Mouse (Mus musculus) intestine, embryonic 16.5 days (tissue): Measurements from ENCODE around the gene Lrrc55. TPM values are rescaled to one million over a fixed set of nuclear protein-coding genes. Genes with fewer than 3 reads are reported as not detected.
A peak's percentile ranks its signal among the peaks of the same experiment; 100 is the strongest.
"Not testable (repeated sequence)": the region's sequence is repeated elsewhere in the genome, so short reads cannot be mapped to it uniquely, and the experiment has no call there.

Experiments
- ATAC-seq: fragments of 200-750 bp; cut with Nextera tagmentation; 2 replicates; pipeline ENCODE4 v1.8.0; 2017; ENCODE audit warnings: moderate TSS enrichment, moderate library complexity
- H3K27ac ChIP-seq: fragments of 300-500 bp; sonication (generic); 2 replicates; pipeline ENCODE4 v1.5.1; 2014; ENCODE audit warnings: mild to moderate bottlenecking, low read length
- H3K27me3 ChIP-seq: fragments of 300-500 bp; sonication (generic); replicated peaks from 2 replicates; pipeline ENCODE4 v1.6.1; 2014; ENCODE audit warnings: low read length, control low read depth, mixed read lengths; ENCODE audit not compliant: control insufficient read depth, insufficient read depth
- H3K36me3 ChIP-seq: fragments of 300-500 bp; sonication (generic); 2 replicates; pipeline ENCODE4 v1.6.1; 2014; ENCODE audit warnings: low read length, control low read depth; ENCODE audit not compliant: control insufficient read depth, insufficient read depth
- H3K4me1 ChIP-seq: fragments of 300-500 bp; sonication (generic); 2 replicates; pipeline ENCODE4 v1.6.1; 2014; ENCODE audit warnings: low read length, control low read depth, mixed read lengths; ENCODE audit not compliant: control insufficient read depth, insufficient read depth
- H3K4me2 ChIP-seq: fragments of 300-500 bp; sonication (generic); 2 replicates; pipeline ENCODE4 v1.6.1; 2014; ENCODE audit warnings: low read depth, low read length, control low read depth
- H3K4me3 ChIP-seq: fragments of 300-500 bp; sonication (generic); 2 replicates; pipeline ENCODE4 v1.5.1; 2014; ENCODE audit warnings: mild to moderate bottlenecking, low read length
- H3K9ac ChIP-seq: fragments of 300-500 bp; sonication (generic); 2 replicates; pipeline ENCODE4 v1.6.1; 2014; ENCODE audit warnings: low read depth, low read length
- H3K9me3 ChIP-seq: fragments of 300-500 bp; sonication (generic); 2 replicates; pipeline ENCODE4 v1.6.1; 2016; ENCODE audit warnings: low read length, control low read depth; ENCODE audit not compliant: control insufficient read depth
- WGBS: fragments of 180-500 bp; shearing (Covaris S2); extraction: QIAGEN DNeasy Blood & Tissue Kit; methylation state at CpG from one replicate; pipeline ENCODE4 v1.1.7; 2014; 5-methylcytosine and 5-hydroxymethylcytosine counted together
- polyA plus RNA-seq: library from polyadenylated mRNA; unstranded; fragments of >200 nt; fragmentation: Nextera tagmentation; extraction: Ambion mirVana; gene quantifications from 2 replicates; pipeline ENCODE4 v1.2.1, GENCODE M21; 2015

Gene Lrrc55
- 3.4 and 4.0 TPM in 2 replicates for polyA plus RNA-seq

GRCm38 (mm10) chr2:85196901-85197300, at the start of gene Lrrc55:
Gene Lrrc55 (minus strand): TSS chr2:85197197.
- Histone ChIP-seq H3K9me3 (no peaks in the 10 kb centered on the region), H3K4me1 (no peaks in the 10 kb centered on the region), H3K4me2 (peak within 1 kb of the TSS; percentile 49), H3K27ac (no peak within 1 kb of the TSS), H3K9ac (0 out of 2 replicates have a peak within 1 kb of the TSS, but pooled peaks have one; percentile 32), H3K27me3 (0 out of 2 replicates have a peak, but pooled peaks cover 2% of the 10 kb centered on the region), H3K36me3 (no peaks in the 10 kb centered on the region), H3K4me3 (peak within 1 kb of the TSS; percentile 39)
- ATAC-seq: no peak
- WGBS: 91% methylated on average over 1 of the region's 1 CpGs

- Histone ChIP-seq H3K9ac (no peak overlapping the region), H3K4me3 (no peak overlapping the region), H3K36me3 (no peaks in the 10 kb centered on the region), H3K4me2 (no peak overlapping the region), H3K4me1 (no peaks in the 10 kb centered on the region), H3K27ac (no peak overlapping the region), H3K27me3 (no peaks in the 10 kb centered on the region), H3K9me3 (no peaks in the 10 kb centered on the region)
- WGBS: 4% methylated on average over 4 of the region's 4 CpGs
- ATAC-seq: peak; percentile 69; the same call in 1 of the 2 replicates
Measured at GRCm38 (mm10) chr2:85246506-85247082, 49.6 kb upstream of the Lrrc55 start.

GRCm38 (mm10) chr2:85245737-85246136, 48.7 kb upstream of the Lrrc55 start:
- Histone ChIP-seq H3K27me3 (no peaks in the 10 kb centered on the region), H3K4me1 (no peaks in the 10 kb centered on the region), H3K36me3 (no peaks in the 10 kb centered on the region), H3K9me3 (no peaks in the 10 kb centered on the region), H3K4me2 (no peak overlapping the region), H3K4me3 (no peak overlapping the region), H3K27ac (no peak overlapping the region), H3K9ac (no peak overlapping the region)
- 68% methylated on average over 5 of the region's 5 CpGs for WGBS
- 0 out of 2 replicates have a peak, but pooled peaks have one; percentile 18 for ATAC-seq

GRCm38 (mm10) chr2:85238068-85238667, 41.2 kb upstream of the Lrrc55 start:
- Histone ChIP-seq H3K4me1 (no peaks in the 10 kb centered on the region), H3K4me3 (no peak overlapping the region), H3K27me3 (no peaks in the 10 kb centered on the region), H3K36me3 (no peaks in the 10 kb centered on the region), H3K4me2 (no peak overlapping the region), H3K9ac (no peak overlapping the region), H3K27ac (no peak overlapping the region), H3K9me3 (no peaks in the 10 kb centered on the region)
- ATAC-seq: no peak
- 45% methylated on average over 4 of the region's 4 CpGs for WGBS

GRCm38 (mm10) chr2:85237231-85237630, 40.2 kb upstream of the Lrrc55 start:
- not testable (repeated sequence) for H3K36me3 ChIP-seq, H3K27ac ChIP-seq, H3K9me3 ChIP-seq, H3K27me3 ChIP-seq, H3K4me1 ChIP-seq, H3K4me2 ChIP-seq, H3K9ac ChIP-seq, H3K4me3 ChIP-seq, ATAC-seq
- WGBS: 95% methylated on average over 2 of the region's 2 CpGs

GRCm38 (mm10) chr2:85230771-85231511, 33.9 kb upstream of the Lrrc55 start:
- Histone ChIP-seq H3K27ac (no peak overlapping the region), H3K27me3 (no peaks in the 10 kb centered on the region), H3K36me3 (no peaks in the 10 kb centered on the region), H3K9me3 (no peaks in the 10 kb centered on the region), H3K4me3 (no peak overlapping the region), H3K9ac (no peak overlapping the region), H3K4me1 (no peaks in the 10 kb centered on the region), H3K4me2 (no peak overlapping the region)
- 61% methylated on average over 4 of the region's 4 CpGs for WGBS
- ATAC-seq: no peak

GRCm38 (mm10) chr2:85229606-85230005, 32.6 kb upstream of the Lrrc55 start:
- 0 out of 2 replicates have a peak, but pooled peaks cover 2% of the 10 kb centered on the region for H3K4me1 ChIP-seq
- no peak for ATAC-seq
- 68% methylated on average over 3 of the region's 3 CpGs for WGBS
- no peak overlapping the region for H3K4me3 ChIP-seq
- no peaks in the 10 kb centered on the region for H3K27me3 ChIP-seq
- no peak overlapping the region for H3K9ac ChIP-seq
- no peak overlapping the region for H3K27ac ChIP-seq
- H3K36me3 ChIP-seq: no peaks in the 10 kb centered on the region
- no peaks in the 10 kb centered on the region for H3K9me3 ChIP-seq
- no peak overlapping the region for H3K4me2 ChIP-seq

- WGBS: 90% methylated on average over 3 of the region's 3 CpGs
- no peaks in the 10 kb centered on the region for H3K36me3 ChIP-seq
- no peak overlapping the region for H3K9ac ChIP-seq
- no peak overlapping the region for H3K4me2 ChIP-seq
- no peak overlapping the region for H3K4me3 ChIP-seq
- ATAC-seq: no peak
- 0 out of 2 replicates have a peak, but pooled peaks cover 2% of the 10 kb centered on the region for H3K4me1 ChIP-seq
- no peak overlapping the region for H3K27ac ChIP-seq
- H3K9me3 ChIP-seq: no peaks in the 10 kb centered on the region
- no peaks in the 10 kb centered on the region for H3K27me3 ChIP-seq
Measured at GRCm38 (mm10) chr2:85227816-85228335, 30.9 kb upstream of the Lrrc55 start.
